Comparison of ENCODE assay signal across 24 mouse cellular contexts in the genomic region with DNA sequence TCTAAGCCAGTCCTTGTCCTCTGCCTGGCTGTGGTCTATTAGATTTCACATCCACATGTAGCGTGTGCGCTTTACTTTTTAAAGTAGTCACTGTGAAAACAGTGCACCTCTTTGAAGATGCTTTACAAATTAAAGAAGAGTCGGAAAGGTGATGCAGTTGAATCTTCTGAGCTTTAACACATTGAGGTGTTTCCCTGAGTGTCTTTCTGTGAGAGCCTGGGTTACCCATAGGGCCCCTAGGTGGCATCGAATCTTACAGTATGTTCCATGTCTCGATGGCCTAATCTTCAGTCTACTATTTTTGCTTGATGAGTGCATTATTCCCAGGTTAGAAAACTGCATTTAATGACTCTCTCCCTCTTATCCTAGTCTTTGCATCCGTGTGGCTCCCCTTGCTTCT. TPM values are rescaled to one million over a fixed set of nuclear protein-coding genes. Genes with fewer than 3 reads are reported as not detected.
DNase-seq lines count a peak whose midpoint lies in the region; ATAC-seq and TF ChIP-seq lines count a peak whose summit lies in the region.
"Had no signal": no experiment of that assay in that cellular context is flagged by ENCODE, and none has a peak within 500 bp of the region (broad histone marks: within the 10 kb centered on the region; RNA-seq: fewer than 3 reads in every experiment).

No protein-coding gene starts in this region.

- H3K27ac ChIP-seq in layer of hippocampus, adult 2 months, result no peak overlapping the region
- H3K27ac ChIP-seq in limb, embryonic 10.5 days, result peak overlapping the region; percentile 43; the same call in 1 of the 2 replicates
- H3K27ac ChIP-seq: embryonic facial prominence, embryonic 15.5 days; hindbrain, embryonic 13.5 days; kidney, postnatal 0 days; liver, embryonic 13.5 days; neural tube, embryonic 13.5 days had no signal

- H3K4me1 ChIP-seq in limb, embryonic 10.5 days, result peaks cover 55% of the 10 kb centered on the region

- 86% methylated on average over 6 of the region's 6 CpGs for whole genome bisulfite sequencing in limb, embryonic 10.5 days

- H3K36me3 ChIP-seq in limb, embryonic 10.5 days, result no peaks in the 10 kb centered on the region
- H3K36me3 ChIP-seq: embryonic facial prominence, embryonic 15.5 days; hindbrain, embryonic 13.5 days; limb, embryonic 12.5 days; liver, embryonic 13.5 days; neural tube, embryonic 13.5 days had no signal

- H3K9me3 ChIP-seq in limb, embryonic 10.5 days (replicated peaks), result no peaks in the 10 kb centered on the region
- H3K9me3 ChIP-seq: embryonic facial prominence, embryonic 15.5 days; hindbrain, embryonic 13.5 days; limb, embryonic 12.5 days; liver, embryonic 13.5 days; neural tube, embryonic 13.5 days had no signal

- no peaks in the 10 kb centered on the region for H3K27me3 ChIP-seq in limb, embryonic 10.5 days (ENCODE audit: low read depth, poor library complexity, severe bottlenecking)
- H3K27me3 ChIP-seq: embryonic facial prominence, embryonic 15.5 days; limb, embryonic 12.5 days had no signal

- no peak overlapping the region for H3K4me3 ChIP-seq in layer of hippocampus, adult 2 months
- H3K4me3 ChIP-seq in limb, embryonic 10.5 days, result no peak overlapping the region
- H3K4me3 ChIP-seq: embryonic facial prominence, embryonic 15.5 days; hindbrain, embryonic 13.5 days; limb, embryonic 12.5 days; liver, embryonic 13.5 days; neural tube, embryonic 13.5 days had no signal

- DNase-seq in layer of hippocampus, adult 2 months (ENCODE audit: low spot score in 2 of 2), result no peak
- no peak for DNase-seq in layer of hippocampus, adult 8-10 months (ENCODE audit: low spot score in 2 of 2)
- peak; percentile 63 for DNase-seq in A20 (ENCODE audit: low read depth, low spot score)
- peak; percentile 56 for DNase-seq in CD4-positive, CD25-positive, alpha-beta regulatory T cell, adult 2 months (ENCODE audit: low read depth, low spot score)
- DNase-seq in limb, embryonic 10.5 days (ENCODE audit: low spot score), result no peak
- DNase-seq in left cerebral cortex, adult 18-20 months (ENCODE audit: low spot score in 2 of 2), result no peak
- DNase-seq: adrenal gland, postnatal 36 days; cerebellum, adult 9-10 months; gastrocnemius, postnatal 25 days; heart, adult 18-20 months; kidney, adult 18-20 months; liver, embryonic 13.5 days; lung, embryonic 14.5 days; midbrain, embryonic 14.5 days; retina, postnatal 1 day; right cerebral cortex, postnatal 25 days; spleen, adult 18-20 months had no signal

- peak; percentile 26 for TF ChIP-seq CTCF in layer of hippocampus, adult 2 months (conservative IDR thresholded peaks at IDR 0.05)

- ATAC-seq in frontal cortex, adult (ENCODE audit: low TSS enrichment), result no peak
- ATAC-seq: forebrain, embryonic 14.5 days had no signal

RNA-seq across cellular contexts. Expression of gene Ets1, which starts 41.6 kb away (rescaled TPM):
- 10 to 100 TPM in 1 of 2 experiments, 1 to 10 TPM in 1; 9.9 to 12.2 TPM for total RNA-seq in layer of hippocampus, adult 2 months (2021)
- total RNA-seq in layer of hippocampus, adult 8-10 months (2022), result 10 to 100 TPM; 11.1 to 12.9 (median 11.9) TPM
- polyA plus RNA-seq in limb, embryonic 10.5 days (2016; fragmentation: Nextera tagmentation; extraction: Ambion mirVana), result 50.1 and 50.3 TPM in 2 replicates
- 1 to 10 TPM; 8.7 to 9.8 TPM for total RNA-seq in left cerebral cortex, adult 18-20 months (2021)

Comparison
In these comparisons a context has a peak if more than half of its experiments do, and no peak if none do; other contexts are left out.
1. DNase-seq: peak in A20 (single experiment) and CD4-positive, CD25-positive, alpha-beta regulatory T cell, adult 2 months (single experiment); none in layer of hippocampus, adult 2 months (0 of 2), layer of hippocampus, adult 8-10 months (0 of 2), limb, embryonic 10.5 days (single experiment) and left cerebral cortex, adult 18-20 months (0 of 2).